Mouse (Mus musculus) stomach, adult 2 months (tissue): Measurements from ENCODE around the gene Plekhn1. TPM values are rescaled to one million over a fixed set of nuclear protein-coding genes. Genes with fewer than 3 reads are reported as not detected.

Source experiments
- polyA plus RNA-seq: library from polyadenylated mRNA; depleted of rRNA; stranded (reverse); fragments of >200 nt; gene quantifications from 2 replicates; pipeline ENCODE4 v1.2.3, GENCODE M21; 2012; rRNA removed

Plekhn1 gene
- 51.4 and 62.2 TPM in 2 replicates for polyA plus RNA-seq

DNA sequence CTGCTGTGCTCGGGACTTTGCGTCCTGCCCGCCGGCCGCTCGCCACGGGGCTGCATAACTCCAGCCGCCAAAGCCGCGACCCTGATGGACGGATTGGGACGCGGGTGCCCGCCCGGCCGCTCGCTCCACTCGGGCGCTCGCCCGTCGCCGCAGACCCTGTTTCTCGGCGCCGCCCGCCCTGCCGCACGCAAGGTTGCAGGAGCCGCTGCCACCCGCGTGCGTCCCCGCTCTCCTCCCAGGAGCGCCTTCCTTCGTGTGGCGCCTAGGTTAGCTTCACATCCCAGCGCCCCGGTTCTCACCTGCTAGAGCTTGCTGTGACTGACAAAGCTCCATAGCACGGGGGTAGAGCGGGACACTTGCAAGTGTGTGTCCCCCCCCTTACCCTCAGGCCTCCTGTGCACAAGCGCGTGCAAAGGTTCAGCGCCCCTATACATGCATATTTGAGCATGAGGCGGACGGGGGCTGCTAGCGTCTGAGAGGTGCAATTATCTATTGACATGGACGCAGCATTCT is at the start of gene Plekhn1:
Plekhn1 (minus strand) TSS at position 157 of the 513 bp plus-strand sequence.

DNA sequence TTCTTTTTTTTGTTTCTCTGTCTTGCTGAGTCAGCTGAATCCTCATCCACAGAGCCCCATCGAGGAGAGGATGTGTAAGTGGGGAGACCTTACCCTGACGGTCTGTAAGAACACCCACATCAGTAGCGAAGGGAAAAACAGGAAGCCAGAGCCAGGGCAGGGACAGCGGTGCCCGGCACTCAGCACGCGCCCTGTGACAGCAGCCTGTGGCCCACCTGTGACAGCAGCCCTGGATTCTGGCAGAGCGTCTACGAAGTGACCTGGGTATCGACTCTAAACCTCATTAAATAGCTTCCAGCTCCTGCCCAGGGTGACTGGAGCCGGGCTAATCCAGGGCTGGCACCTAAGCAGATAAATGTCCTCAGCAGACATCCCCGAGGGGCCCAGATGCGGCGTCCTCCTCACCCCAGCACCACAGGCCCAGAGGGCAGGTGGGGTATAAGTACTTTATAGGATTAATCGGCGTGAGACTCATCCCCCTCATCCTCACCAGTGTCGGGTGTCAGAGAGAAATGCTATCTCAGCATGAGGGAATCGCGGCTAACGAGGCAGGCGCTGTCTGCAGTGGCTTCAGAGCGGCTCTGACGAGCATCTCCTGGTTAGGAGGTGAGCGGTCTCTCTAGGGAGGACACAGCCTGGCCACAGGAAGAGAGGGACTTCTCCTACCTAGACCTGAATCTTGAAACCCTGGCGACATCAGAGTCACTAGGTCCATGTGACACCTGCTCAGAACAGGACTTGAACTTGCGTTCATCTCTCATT is 20.6 kb upstream of the Plekhn1 start, which contains the start of gene Samd11:
Samd11 (minus strand) TSS at position 580 of the 762 bp plus-strand sequence.

DNA sequence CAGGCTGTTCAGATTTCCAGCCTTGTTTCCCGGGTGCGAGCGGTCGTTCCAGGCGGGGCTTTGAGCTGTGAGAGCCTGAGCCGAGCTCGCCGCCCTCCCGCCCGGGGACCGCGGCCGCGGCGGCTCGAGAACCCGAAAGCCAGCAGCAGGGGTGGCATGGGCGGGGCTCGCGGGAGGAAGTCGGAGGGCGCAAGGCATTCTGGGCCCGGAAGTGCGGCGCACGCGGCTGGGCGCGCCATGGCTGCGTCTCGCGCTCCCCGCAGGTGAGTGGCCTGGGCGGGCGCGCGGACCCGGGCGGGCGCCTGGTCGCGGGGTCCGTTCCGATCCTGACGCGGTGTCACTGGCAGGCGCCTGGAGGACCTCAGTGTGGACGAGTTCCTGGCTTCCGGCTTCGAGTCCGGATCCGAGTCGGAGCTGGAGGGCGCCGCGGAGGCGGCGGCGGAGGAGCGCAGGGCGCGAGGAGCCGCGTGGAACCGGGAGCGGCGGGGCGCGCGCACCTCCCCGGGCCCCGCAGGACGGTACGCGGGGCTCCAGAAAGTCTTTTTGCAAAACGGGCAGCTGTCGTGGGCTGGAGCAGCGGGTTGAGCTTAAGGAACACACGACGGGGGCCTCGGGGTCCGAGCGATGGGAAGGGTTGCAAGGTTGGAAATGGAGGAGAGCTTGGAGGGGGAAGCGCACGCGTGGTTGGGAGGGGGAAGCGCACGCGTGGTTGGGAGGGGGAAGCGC is 1.3 kb upstream of the Plekhn1 start, which contains the start of gene Noc2l:
Noc2l (plus strand) TSS at position 203 of the 726 bp plus-strand sequence.

DNA sequence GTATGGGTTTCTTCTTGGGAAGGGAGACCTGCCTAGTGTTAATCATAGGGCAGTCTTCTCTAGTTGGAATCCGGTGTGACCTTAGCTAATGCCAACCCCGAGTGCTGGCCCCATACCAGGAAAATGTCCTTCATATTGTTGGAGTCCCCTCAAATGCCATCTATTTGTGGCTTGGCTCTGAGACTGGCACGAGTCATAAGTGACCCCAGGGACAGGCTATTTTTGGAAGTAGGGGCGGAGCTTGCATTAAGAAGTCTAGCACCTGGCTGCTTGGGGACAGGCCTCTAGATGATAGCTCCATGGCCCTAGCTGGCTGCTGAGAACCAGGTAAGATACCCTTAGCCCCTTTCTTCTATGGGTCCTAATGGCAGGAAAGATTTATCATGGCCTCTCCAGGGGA is 19.0 kb downstream of the Plekhn1 start, which contains the start of gene Perm1:
Perm1 (plus strand) TSS at position 220 of the 400 bp plus-strand sequence.

DNA sequence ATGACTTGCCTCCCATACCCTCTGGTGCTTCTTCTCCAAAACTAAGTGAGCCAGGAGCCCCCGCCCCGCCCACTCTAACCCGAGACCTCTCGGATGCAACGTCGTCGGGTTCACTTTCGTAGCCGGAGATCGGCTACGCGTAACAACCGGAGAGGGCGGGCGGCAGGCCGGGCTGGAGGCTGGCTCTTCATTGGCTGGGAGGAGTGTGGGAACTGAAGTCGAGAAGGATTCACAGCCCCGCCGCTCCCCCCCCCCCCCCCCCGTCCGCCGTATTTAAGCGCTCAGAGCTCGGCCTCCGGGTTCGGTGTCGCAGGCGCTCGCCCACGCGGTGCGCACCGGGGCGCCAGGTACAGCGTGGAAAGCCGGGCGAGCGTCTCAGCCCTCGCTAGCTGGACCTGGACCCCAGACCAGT is 31.6 kb downstream of the Plekhn1 start, which contains the start of gene AW011738:
AW011738 (plus strand) TSS at position 304 of the 412 bp plus-strand sequence.

DNA sequence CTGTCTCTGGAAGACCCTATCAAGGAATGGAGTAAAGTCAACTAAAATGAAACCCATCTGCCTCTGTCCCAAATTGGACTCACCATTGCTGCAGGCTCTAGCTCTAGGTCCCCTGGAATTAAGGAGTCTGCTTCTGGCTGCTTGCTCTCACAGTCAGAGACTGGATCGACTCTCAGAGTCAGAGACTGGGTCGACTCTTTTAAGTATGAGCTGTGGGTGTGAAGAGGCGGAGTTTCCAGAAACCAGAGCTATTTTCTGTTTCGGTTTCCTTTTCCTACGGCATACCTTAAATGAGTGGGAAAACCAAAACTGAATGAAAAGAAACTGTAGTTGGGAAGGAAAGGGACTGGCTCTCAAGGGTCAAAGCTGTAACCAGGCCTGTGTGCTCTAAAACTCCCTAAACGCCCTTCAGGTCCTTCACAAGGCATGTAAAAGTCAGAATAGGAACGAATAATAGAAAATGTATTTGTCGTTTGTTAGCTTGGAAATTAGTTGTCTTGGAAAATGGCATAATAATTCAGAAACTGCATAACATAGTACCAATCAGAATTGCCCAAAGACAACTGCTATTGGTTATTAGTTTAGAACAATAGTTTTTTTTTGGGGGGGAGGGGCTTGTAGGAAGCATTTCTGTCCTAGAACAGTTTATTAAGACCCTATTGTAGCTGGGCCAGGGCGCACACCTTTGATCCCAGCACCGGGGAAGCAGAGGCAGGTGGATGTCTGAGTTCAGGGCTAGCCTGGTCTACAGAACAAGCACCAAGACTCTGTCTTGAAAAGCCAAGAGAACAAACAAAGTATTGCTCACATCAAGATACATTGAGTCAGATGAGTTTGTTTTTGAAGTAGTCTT is 33.8 kb downstream of the Plekhn1 start, which contains the start of gene Isg15:
Isg15 (minus strand) TSS at position 196 of the 853 bp plus-strand sequence.

DNA sequence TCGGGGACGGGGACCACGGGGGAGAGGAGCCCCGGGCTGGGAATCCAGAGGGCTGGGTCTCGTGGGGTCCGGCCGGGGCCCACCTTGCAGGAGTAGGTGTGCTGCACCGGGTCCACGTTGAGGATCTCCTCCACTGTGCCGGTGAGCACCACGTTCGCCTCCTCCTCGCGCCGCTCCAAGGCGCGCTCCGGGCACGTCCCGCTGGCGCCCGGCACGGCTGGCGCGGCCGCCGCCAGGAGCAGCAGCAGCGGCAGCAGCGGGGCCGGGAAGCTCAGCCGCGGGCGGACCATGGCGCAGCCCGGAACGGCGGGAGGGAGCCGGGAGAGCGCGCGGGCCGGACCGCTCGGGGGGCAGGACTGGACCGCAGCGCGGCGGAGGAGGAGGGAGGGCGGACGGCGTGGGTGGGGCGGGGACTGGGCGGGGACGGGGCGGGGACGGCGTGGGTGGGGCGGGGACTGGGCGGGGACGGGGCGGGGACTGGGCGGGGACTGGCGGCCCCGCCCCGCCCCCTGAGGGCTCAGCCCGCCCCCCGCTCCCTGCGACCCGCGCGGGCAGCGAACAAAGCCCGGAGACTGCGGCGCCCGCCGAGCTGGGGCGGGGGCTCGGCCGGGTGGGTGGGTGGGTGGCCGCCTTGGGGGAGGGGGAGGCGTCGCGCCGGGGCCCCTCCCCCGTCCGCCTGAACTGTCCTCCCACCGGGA is 37.4 kb downstream of the Plekhn1 start, which contains the start of gene Agrn:
Agrn (minus strand) TSS at position 358 of the 698 bp plus-strand sequence.

Other genes starting within 250 kb of the Plekhn1 start
- 4.6 and 6.1 TPM in 2 replicates for gene B3galt6, start 242.2 kb downstream of the Plekhn1 start, polyA plus RNA-seq
- 25.9 and 26.5 TPM in 2 replicates for gene Sdf4, start 242.0 kb downstream of the Plekhn1 start, polyA plus RNA-seq
- gene Tnfrsf4, start 221.0 kb downstream of the Plekhn1 start, polyA plus RNA-seq: 2.7 and 2.9 TPM in 2 replicates
- gene Tnfrsf18, start 208.7 kb downstream of the Plekhn1 start, polyA plus RNA-seq: 2.6 and 2.8 TPM in 2 replicates
- gene Ttll10, start 175.4 kb downstream of the Plekhn1 start, polyA plus RNA-seq: 5.6 and 10.5 TPM in 2 replicates
- gene 9430015G10Rik, start 124.9 kb downstream of the Plekhn1 start, polyA plus RNA-seq: 3.9 and 5.1 TPM in 2 replicates
- 0.82 and 3.3 TPM in 2 replicates for gene Rnf223, start 104.3 kb downstream of the Plekhn1 start, polyA plus RNA-seq
- 21.3 and 32.8 TPM in 2 replicates for gene Agrn, start 37.4 kb downstream of the Plekhn1 start, polyA plus RNA-seq
- 6.6 and 11.0 TPM in 2 replicates for gene Isg15, start 34.0 kb downstream of the Plekhn1 start, polyA plus RNA-seq
- gene AW011738, start 31.6 kb downstream of the Plekhn1 start, polyA plus RNA-seq: 0.85 and 0.87 TPM in 2 replicates
- gene Perm1, start 19.0 kb downstream of the Plekhn1 start, polyA plus RNA-seq: 2.8 and 2.9 TPM in 2 replicates
- gene Noc2l, start 1.2 kb upstream of the Plekhn1 start, polyA plus RNA-seq: 31.4 and 34.2 TPM in 2 replicates
- gene Samd11, start 20.8 kb upstream of the Plekhn1 start, polyA plus RNA-seq: 0.12 and 0.15 TPM in 2 replicates
- gene Vmn2r-ps159, start 96.2 kb upstream of the Plekhn1 start, polyA plus RNA-seq: not detected in 2 replicates